Mouse (Mus musculus) cerebellum, postnatal 36 days (tissue): Measurements from ENCODE around the gene Fxr1.
"Not testable (repeated sequence)": the region's sequence is repeated elsewhere in the genome, so short reads cannot be mapped to it uniquely, and the experiment has no call there.

Experiments
- DNase-seq, 2 experiments: peaks; one replicate each; pipeline ENCODE4 v3.0.0; 2021 to 2022; ENCODE audit warnings: mixed read lengths in 2 of 2

Fxr1 gene

GRCm38 (mm10) chr3:34019540-34020381 lies at the start of gene Fxr1:
TSS of gene Fxr1 (plus strand) at chr3:34019943.
- DNase-seq, result peak; percentile 82 to 88

GRCm38 (mm10) chr3:33979395-33979794 lies 40.3 kb upstream of the Fxr1 start:
- DNase-seq, result no peak

- no peak for DNase-seq
Observed at GRCm38 (mm10) chr3:33982746-33983145, 37.0 kb upstream of the Fxr1 start.

- no peak for DNase-seq
Observed at GRCm38 (mm10) chr3:33989302-33989701, 30.4 kb upstream of the Fxr1 start.

- no peak for DNase-seq
Observed at GRCm38 (mm10) chr3:33990451-33990850, 29.3 kb upstream of the Fxr1 start.

GRCm38 (mm10) chr3:33990921-33991320 lies 28.8 kb upstream of the Fxr1 start:
- no peak for DNase-seq

GRCm38 (mm10) chr3:33993421-33994126 lies 26.2 kb upstream of the Fxr1 start:
- DNase-seq, result no peak

- DNase-seq, result no peak
Observed at GRCm38 (mm10) chr3:33994127-33994488, 25.6 kb upstream of the Fxr1 start.

GRCm38 (mm10) chr3:34001691-34002090 lies 18.1 kb upstream of the Fxr1 start:
- not testable (repeated sequence) for DNase-seq

GRCm38 (mm10) chr3:34003860-34004259 lies 15.9 kb upstream of the Fxr1 start:
- no peak for DNase-seq

GRCm38 (mm10) chr3:34006301-34006700 lies 13.4 kb upstream of the Fxr1 start:
- DNase-seq, result no peak

- no peak for DNase-seq
Observed at GRCm38 (mm10) chr3:34006824-34007223, 12.9 kb upstream of the Fxr1 start.

- no peak for DNase-seq
Observed at GRCm38 (mm10) chr3:34007611-34008010, 12.1 kb upstream of the Fxr1 start.

GRCm38 (mm10) chr3:34008191-34008590 lies 11.6 kb upstream of the Fxr1 start:
- no peak for DNase-seq

- peak in 1 of 2 experiments; percentile 11 for DNase-seq
Observed at GRCm38 (mm10) chr3:34020382-34021258, 877 bp downstream of the Fxr1 start.

- no peak for DNase-seq
Observed at GRCm38 (mm10) chr3:34021259-34021828, 1.6 kb downstream of the Fxr1 start.

GRCm38 (mm10) chr3:34028935-34029334 lies 9.2 kb downstream of the Fxr1 start:
- no peak for DNase-seq

- DNase-seq, result no peak
Observed at GRCm38 (mm10) chr3:34030601-34031000, 10.9 kb downstream of the Fxr1 start.

GRCm38 (mm10) chr3:34033720-34034364 lies 14.1 kb downstream of the Fxr1 start:
- no peak for DNase-seq

GRCm38 (mm10) chr3:34034803-34035202 lies 15.1 kb downstream of the Fxr1 start:
- DNase-seq, result no peak

GRCm38 (mm10) chr3:34035706-34036105 lies 16.0 kb downstream of the Fxr1 start:
- no peak for DNase-seq

- DNase-seq, result no peak
Observed at GRCm38 (mm10) chr3:34041990-34042389, 22.2 kb downstream of the Fxr1 start.
